Mouse (Mus musculus) heart, postnatal 10 days (tissue): ENCODE data around the gene Pla1a. TPM values are rescaled to one million over a fixed set of nuclear protein-coding genes. Genes with fewer than 3 reads are reported as not detected.

Source experiments
- DNase-seq, 2 experiments: peaks; one replicate each; pipeline ENCODE4 v3.0.0; 2021
- intact Hi-C: fragments of 180-260 bp; cut with DNase I; formaldehyde crosslinking; loops from one replicate; pipeline ENCODE4 v1.15.1; 2025
- total RNA-seq, 2 experiments: library from RNA; stranded (reverse); gene quantifications; 2 replicates each; pipeline ENCODE4 v1.2.3; 2021

Pla1a gene
- total RNA-seq, 2 experiments from 2014 or later, result 9.8 to 12.1 TPM

GRCm38 (mm10) chr16:38350361-38350855, 82.5 kb downstream of the Pla1a start:
- DNase-seq, result peak; percentile 85 to 87
- intact Hi-C loops, result no loop called here

GRCm38 (mm10) chr16:38349881-38350280, 83.1 kb downstream of the Pla1a start:
- DNase-seq, result no peak
- intact Hi-C loops, result no loop called here

GRCm38 (mm10) chr16:38348217-38348761, 84.7 kb downstream of the Pla1a start:
- peak in 1 of 2 experiments; percentile 2 for DNase-seq
- intact Hi-C loops, result no loop called here

- DNase-seq, result peak in 1 of 2 experiments; percentile 7
- intact Hi-C loops, result loop anchor here (2.0 kb wide), 1 partner anchor 105 kb away; the partner anchor contains the start of gene Adprh
Measured at GRCm38 (mm10) chr16:38347588-38347987, 85.4 kb downstream of the Pla1a start.

- DNase-seq, result peak; percentile 96 to 97
- intact Hi-C loops, result loop anchor here (2.0 kb wide), 1 partner anchor 106 kb away; the partner anchor contains the start of gene Adprh
Measured at GRCm38 (mm10) chr16:38346529-38347325, 86.2 kb downstream of the Pla1a start, which contains the start of the genes Cox17 and Gm21987. TSS of gene Cox17 (plus strand) at chr16:38346991. TSS of gene Gm21987 (plus strand) at chr16:38347040.

Other genes starting within 250 kb of the Pla1a start
- not detected for gene Nr1i2, start 138.3 kb downstream of the Pla1a start, total RNA-seq
- gene Maats1, start 91.0 kb downstream of the Pla1a start, total RNA-seq, result not detected
- 100 to 1,000 TPM; 250 to 263 TPM for gene Cox17, start 86.2 kb downstream of the Pla1a start, total RNA-seq
- gene Gm21987, start 86.1 kb downstream of the Pla1a start, total RNA-seq, result not detected
- gene Popdc2, start 70.9 kb downstream of the Pla1a start, total RNA-seq, result 100 to 1,000 TPM; 675 to 721 TPM
- gene Adprh, start 19.6 kb upstream of the Pla1a start, total RNA-seq, result 10 to 100 TPM; 32.2 to 33.6 TPM
- gene Cd80, start 22.4 kb upstream of the Pla1a start, total RNA-seq, result under 1 TPM; 0.53 to 0.84 TPM
- 10 to 100 TPM; 54.1 to 59.0 TPM for gene Timmdc1, start 89.5 kb upstream of the Pla1a start, total RNA-seq
- 10 to 100 TPM; 14.0 to 15.5 TPM for gene Poglut1, start 117.1 kb upstream of the Pla1a start, total RNA-seq
- 10 to 100 TPM; 24.2 to 30.8 TPM for gene Tmem39a, start 125.6 kb upstream of the Pla1a start, total RNA-seq